In genomic region chr6:100011520-100012062, GRCm38 (mm10) we compare ENCODE assay signal across 9 mouse cellular contexts.
A peak's percentile ranks its signal among the peaks of the same experiment; 100 is the strongest.
DNase-seq lines count a peak whose midpoint lies in the region; ATAC-seq and TF ChIP-seq lines count a peak whose summit lies in the region.
"Had no signal": no experiment of that assay in that cellular context is flagged by ENCODE, and none has a peak within 500 bp of the region (broad histone marks: within the 10 kb centered on the region; RNA-seq: fewer than 3 reads in every experiment).

No protein-coding gene starts in this region.

- peak; percentile 36 to 44 for DNase-seq in cerebellum, postnatal 25 days
- DNase-seq in cerebellum, adult 9-10 months = no peak
- DNase-seq in forelimb bud, embryonic 11.5 days (ENCODE audit: low read depth, low spot score) = peak; percentile 71
- DNase-seq in layer of hippocampus, adult 8-10 months (ENCODE audit: low spot score in 2 of 2) = peak; percentile 40 to 69
- DNase-seq in lung, embryonic 14.5 days = peak; percentile 87
- peak; percentile 64 for DNase-seq in retina, postnatal 1 day

- H3K27ac ChIP-seq in hindbrain, embryonic 12.5 days = peak overlapping the region; percentile 68
- no peak overlapping the region; the same call in 1 of the 2 replicates for H3K27ac ChIP-seq in lung, embryonic 14.5 days (ENCODE audit: low read depth)

- no peaks in the 10 kb centered on the region for H3K36me3 ChIP-seq in hindbrain, embryonic 12.5 days
- no peaks in the 10 kb centered on the region for H3K36me3 ChIP-seq in lung, embryonic 14.5 days (ENCODE audit: insufficient read depth)

- ATAC-seq in hindbrain, embryonic 12.5 days (ENCODE audit: low FRiP score) = peak; percentile 71
- ATAC-seq in lung, embryonic 14.5 days (ENCODE audit: insufficient read depth) = peak; percentile 92
- ATAC-seq in megakaryocyte, adult 5-6 weeks (ENCODE audit: poor library complexity, severe bottlenecking) = no peak

- no peaks in the 10 kb centered on the region for H3K9me3 ChIP-seq in hindbrain, embryonic 12.5 days (replicated peaks)
- H3K9me3 ChIP-seq in lung, embryonic 14.5 days (ENCODE audit: low read depth, low read length) = no peaks in the 10 kb centered on the region

- H3K27me3 ChIP-seq in hindbrain, embryonic 12.5 days = peaks cover 17% of the 10 kb centered on the region
- H3K27me3 ChIP-seq in lung, embryonic 14.5 days (ENCODE audit: insufficient read depth, low read length) = 0 out of 2 replicates have a peak, but pooled peaks cover 3% of the 10 kb centered on the region
- H3K27me3 ChIP-seq: CH12.LX had no signal

- peaks cover 14% of the 10 kb centered on the region for H3K4me1 ChIP-seq in hindbrain, embryonic 12.5 days
- H3K4me1 ChIP-seq in lung, embryonic 14.5 days (ENCODE audit: insufficient read depth) = peaks cover 14% of the 10 kb centered on the region

- 27% methylated on average over 17 of the region's 17 CpGs for WGBS in hindbrain, embryonic 12.5 days
- 9% methylated on average over 17 of the region's 17 CpGs for WGBS in lung, embryonic 14.5 days

- no peak overlapping the region for H3K4me3 ChIP-seq in hindbrain, embryonic 12.5 days
- no peak overlapping the region for H3K4me3 ChIP-seq in lung, embryonic 14.5 days (ENCODE audit: low read depth, low read length)

- H3K9ac ChIP-seq in hindbrain, embryonic 12.5 days = no peak overlapping the region
- no peak overlapping the region for H3K9ac ChIP-seq in lung, embryonic 14.5 days

- TF ChIP-seq CTCF in lung, embryonic 14.5 days (IDR thresholded peaks at IDR 0.05; ENCODE audit: low read depth) = no peak

- peak overlapping the region; percentile 35 for H3K4me2 ChIP-seq in hindbrain, embryonic 12.5 days (replicated peaks)
- H3K4me2 ChIP-seq in lung, embryonic 14.5 days = peak overlapping the region; percentile 49
